Mouse (Mus musculus) forebrain, embryonic 13.5 days (tissue): ENCODE results near the gene Anks1b. TPM values are rescaled to one million over a fixed set of nuclear protein-coding genes. Genes with fewer than 3 reads are reported as not detected.
"Not testable (repeated sequence)": the region's sequence is repeated elsewhere in the genome, so short reads cannot be mapped to it uniquely, and the experiment has no call there.

ENCODE experiments used
- ATAC-seq: fragments of 200-750 bp; cut with Nextera tagmentation; 2 replicates; pipeline ENCODE4 v1.8.0; 2017
- H3K27ac ChIP-seq: fragments of 300-500 bp; sonication (generic); 2 replicates; pipeline ENCODE4 v1.5.1; 2015; ENCODE audit warnings: inconsistent platforms, mild to moderate bottlenecking, moderate library complexity
- H3K27me3 ChIP-seq: fragments of 300-500 bp; sonication (generic); 2 replicates; pipeline ENCODE4 v1.6.1; 2015; ENCODE audit warnings: mild to moderate bottlenecking, inconsistent platforms
- H3K36me3 ChIP-seq: fragments of 300-500 bp; sonication (generic); 2 replicates; pipeline ENCODE4 v1.6.1; 2015; ENCODE audit warnings: mild to moderate bottlenecking, inconsistent platforms; ENCODE audit not compliant: poor library complexity, severe bottlenecking
- H3K4me1 ChIP-seq: fragments of 300-500 bp; sonication (generic); 2 replicates; pipeline ENCODE4 v1.6.1; 2015; ENCODE audit warnings: inconsistent platforms
- H3K4me2 ChIP-seq: fragments of 300-500 bp; sonication (generic); 2 replicates; pipeline ENCODE4 v1.6.1; 2015; ENCODE audit warnings: inconsistent platforms, mild to moderate bottlenecking, moderate library complexity
- H3K4me3 ChIP-seq: fragments of 300-500 bp; sonication (generic); 2 replicates; pipeline ENCODE4 v1.5.1; 2015; ENCODE audit warnings: mild to moderate bottlenecking, inconsistent platforms
- H3K9ac ChIP-seq: fragments of 300-500 bp; sonication (generic); 2 replicates; pipeline ENCODE4 v1.6.1; 2015; ENCODE audit warnings: mild to moderate bottlenecking, inconsistent platforms
- H3K9me3 ChIP-seq: fragments of 300-500 bp; sonication (generic); replicated peaks from 2 replicates; pipeline ENCODE4 v1.6.1; 2016; ENCODE audit warnings: inconsistent platforms
- WGBS: fragments of 180-500 bp; shearing (Covaris S2); methylation state at CpG from one replicate; pipeline ENCODE4 v1.1.7; 2015; 5-methylcytosine and 5-hydroxymethylcytosine counted together
- polyA plus RNA-seq: library from polyadenylated mRNA; unstranded; fragments of >200 nt; fragmentation: Nextera tagmentation; extraction: Ambion mirVana; gene quantifications from 2 replicates; pipeline ENCODE4 v1.2.1, GENCODE M21; 2015

The Anks1b gene
- polyA plus RNA-seq, 1 experiment from 2014 or later: 28.7 TPM

- Histone ChIP-seq H3K27me3 (no peaks in the 10 kb centered on the region), H3K27ac (no peak overlapping the region), H3K36me3 (no peaks in the 10 kb centered on the region), H3K9me3 (no peaks in the 10 kb centered on the region), H3K4me3 (no peak overlapping the region), H3K9ac (no peak overlapping the region), H3K4me2 (no peak overlapping the region), H3K4me1 (peaks cover 12% of the 10 kb centered on the region)
- ATAC-seq: no peak
- WGBS: 83% methylated on average over 14 of the region's 14 CpGs
Observed at GRCm38 (mm10) chr10:90599726-90600531, 726.6 kb downstream of the Anks1b start.

- Histone ChIP-seq H3K27ac (no peak overlapping the region), H3K27me3 (no peaks in the 10 kb centered on the region), H3K36me3 (no peaks in the 10 kb centered on the region), H3K9me3 (no peaks in the 10 kb centered on the region), H3K4me2 (no peak overlapping the region), H3K9ac (no peak overlapping the region), H3K4me3 (no peak overlapping the region), H3K4me1 (no peaks in the 10 kb centered on the region)
- WGBS: 48% methylated on average over 3 of the region's 3 CpGs
- peak; percentile 65; the same call in 1 of the 2 replicates for ATAC-seq
Observed at GRCm38 (mm10) chr10:90607586-90607985, 734.3 kb downstream of the Anks1b start.

DNA sequence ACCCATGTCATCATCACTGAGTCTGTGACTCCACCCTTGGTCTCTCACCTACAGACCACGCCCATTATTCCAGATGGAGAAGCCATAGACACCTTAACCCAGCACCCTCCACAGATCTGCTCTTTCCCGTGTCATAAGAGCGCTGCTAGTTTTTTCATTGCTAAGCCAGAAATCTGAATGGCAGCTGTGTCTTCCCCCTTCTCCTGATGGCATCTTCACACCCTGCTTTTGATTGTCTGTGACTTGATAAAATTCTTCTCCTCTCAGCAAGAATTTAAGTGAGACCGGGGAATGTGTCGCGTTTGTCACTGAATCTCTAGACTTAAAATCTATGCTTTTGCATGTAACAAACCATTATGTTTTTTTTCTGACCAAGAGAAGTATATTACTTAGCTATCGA lies 736.1 kb downstream of the Anks1b start:
- Histone ChIP-seq H3K36me3 (no peaks in the 10 kb centered on the region), H3K27me3 (no peaks in the 10 kb centered on the region), H3K9me3 (no peaks in the 10 kb centered on the region), H3K4me3 (no peak overlapping the region), H3K4me1 (no peaks in the 10 kb centered on the region), H3K27ac (no peak overlapping the region), H3K9ac (no peak overlapping the region), H3K4me2 (no peak overlapping the region)
- WGBS: 89% methylated on average over 7 of the region's 7 CpGs
- ATAC-seq: peak; percentile 55; the same call in 1 of the 2 replicates

DNA sequence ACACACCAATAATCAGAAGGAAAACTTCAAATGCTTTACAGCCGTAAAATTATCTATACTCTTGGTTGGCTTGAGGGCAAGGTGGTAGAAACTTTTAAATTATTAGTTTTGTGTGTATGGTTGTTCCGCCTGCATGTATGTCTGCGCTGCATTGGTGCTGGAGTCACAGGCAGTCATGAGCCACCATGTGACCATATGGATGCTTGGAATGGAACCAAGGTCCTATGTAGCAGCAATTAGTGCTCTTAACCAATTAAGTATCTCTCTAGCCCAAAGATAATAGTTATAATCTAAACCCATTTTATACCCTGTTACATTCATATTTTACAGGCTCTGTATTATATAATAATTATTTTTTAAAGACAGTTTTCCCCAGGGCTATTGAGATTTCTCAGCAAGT lies 739.7 kb downstream of the Anks1b start:
- Histone ChIP-seq H3K9ac (no peak overlapping the region), H3K9me3 (no peaks in the 10 kb centered on the region), H3K4me2 (no peak overlapping the region), H3K27ac (no peak overlapping the region), H3K36me3 (no peaks in the 10 kb centered on the region), H3K4me1 (peaks cover 14% of the 10 kb centered on the region), H3K4me3 (no peak overlapping the region), H3K27me3 (no peaks in the 10 kb centered on the region)
- WGBS: 90% methylated on average over 3 of the region's 3 CpGs
- ATAC-seq: no peak

- ATAC-seq: no peak
- peaks cover 17% of the 10 kb centered on the region for H3K4me1 ChIP-seq
- WGBS: 31% methylated on average over 2 of the region's 2 CpGs
- no peaks in the 10 kb centered on the region for H3K9me3 ChIP-seq
- no peaks in the 10 kb centered on the region for H3K36me3 ChIP-seq
- H3K27me3 ChIP-seq: no peaks in the 10 kb centered on the region
- H3K4me2 ChIP-seq: no peak overlapping the region
- no peak overlapping the region for H3K9ac ChIP-seq
- H3K4me3 ChIP-seq: no peak overlapping the region
- no peak overlapping the region for H3K27ac ChIP-seq
Observed at GRCm38 (mm10) chr10:90615196-90615595, 741.9 kb downstream of the Anks1b start.

GRCm38 (mm10) chr10:90616622-90617021 lies 743.3 kb downstream of the Anks1b start:
- Histone ChIP-seq H3K9me3 (no peaks in the 10 kb centered on the region), H3K36me3 (no peaks in the 10 kb centered on the region), H3K4me3 (no peak overlapping the region), H3K4me2 (no peak overlapping the region), H3K4me1 (peaks cover 17% of the 10 kb centered on the region), H3K9ac (no peak overlapping the region), H3K27me3 (no peaks in the 10 kb centered on the region), H3K27ac (no peak overlapping the region)
- no peak for ATAC-seq
- 92% methylated on average over 2 of the region's 2 CpGs for WGBS

GRCm38 (mm10) chr10:90617664-90618296 lies 744.5 kb downstream of the Anks1b start:
- 0 out of 2 replicates have a peak, but pooled peaks have one; percentile 50 for ATAC-seq
- Histone ChIP-seq H3K4me3 (no peak overlapping the region), H3K9me3 (no peaks in the 10 kb centered on the region), H3K9ac (no peak overlapping the region), H3K4me1 (peaks cover 17% of the 10 kb centered on the region), H3K4me2 (no peak overlapping the region), H3K36me3 (no peaks in the 10 kb centered on the region), H3K27ac (no peak overlapping the region), H3K27me3 (no peaks in the 10 kb centered on the region)
- 51% methylated on average over 7 of the region's 7 CpGs for WGBS

GRCm38 (mm10) chr10:90627532-90627931 lies 754.2 kb downstream of the Anks1b start:
- 67% methylated on average over 5 of the region's 5 CpGs for WGBS
- no peak overlapping the region for H3K9ac ChIP-seq
- H3K9me3 ChIP-seq: no peaks in the 10 kb centered on the region
- H3K4me1 ChIP-seq: no peaks in the 10 kb centered on the region
- no peaks in the 10 kb centered on the region for H3K36me3 ChIP-seq
- no peaks in the 10 kb centered on the region for H3K27me3 ChIP-seq
- no peak; the same call in 1 of the 2 replicates for ATAC-seq
- no peak overlapping the region for H3K4me2 ChIP-seq
- H3K27ac ChIP-seq: no peak overlapping the region
- H3K4me3 ChIP-seq: no peak overlapping the region

DNA sequence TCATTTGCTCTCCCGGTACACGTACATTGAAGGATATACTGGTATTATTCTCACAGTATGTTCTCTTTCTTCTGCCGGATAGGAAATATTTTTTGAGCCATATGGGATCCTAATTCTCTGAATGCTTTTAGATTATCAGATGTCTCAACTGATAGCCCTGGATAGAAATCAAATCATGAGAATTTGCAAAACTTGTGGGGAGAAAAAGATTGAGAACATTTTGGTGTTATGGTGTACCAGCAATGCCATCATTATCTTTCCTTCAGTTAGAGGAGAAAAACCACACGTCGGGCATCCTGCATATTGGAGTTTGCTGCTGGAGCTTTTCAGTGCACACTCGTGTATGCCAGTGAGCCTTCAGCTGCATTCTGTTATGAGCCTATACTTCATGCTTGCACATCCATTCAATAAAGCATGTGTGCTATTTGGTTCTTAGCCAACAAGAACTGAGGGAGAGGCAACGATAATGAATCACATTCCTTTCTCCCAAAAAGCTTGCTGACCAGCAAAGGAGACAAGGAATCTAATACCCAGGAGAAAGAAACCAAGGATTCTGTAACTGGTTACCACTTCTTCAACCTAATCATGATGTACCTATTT lies 756.9 kb downstream of the Anks1b start:
- ATAC-seq: no peak
- Histone ChIP-seq H3K9me3 (peaks cover 7% of the 10 kb centered on the region; the same call in 1 of the 2 replicates), H3K9ac (no peak overlapping the region), H3K27ac (no peak overlapping the region), H3K36me3 (peaks cover 6% of the 10 kb centered on the region; the same call in 1 of the 2 replicates), H3K4me2 (no peak overlapping the region), H3K27me3 (no peaks in the 10 kb centered on the region), H3K4me3 (no peak overlapping the region), H3K4me1 (no peaks in the 10 kb centered on the region)
- WGBS: 78% methylated on average over 7 of the region's 7 CpGs

DNA sequence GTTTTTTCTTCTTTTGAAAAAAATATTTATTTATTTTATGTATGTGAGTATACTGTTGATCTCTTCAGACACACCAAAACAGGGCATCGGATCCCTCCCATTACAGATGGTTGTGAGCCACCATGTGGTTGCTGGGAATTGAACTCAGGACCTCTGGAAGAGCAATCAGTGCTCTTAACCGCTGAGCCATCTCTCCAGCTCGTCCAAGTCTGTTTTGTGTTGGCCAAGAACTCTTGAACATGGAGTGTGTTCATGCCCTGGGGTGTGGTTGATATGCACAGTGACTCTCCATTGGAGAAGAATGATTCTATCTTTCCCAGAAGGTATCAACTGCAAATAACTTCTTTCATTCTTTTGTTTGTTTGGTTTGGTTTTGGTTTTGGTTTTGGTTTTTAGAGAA lies 757.5 kb downstream of the Anks1b start:
- not testable (repeated sequence) for H3K27me3 ChIP-seq, H3K36me3 ChIP-seq, ATAC-seq, H3K4me3 ChIP-seq, H3K27ac ChIP-seq, H3K4me1 ChIP-seq, H3K9me3 ChIP-seq, H3K9ac ChIP-seq, H3K4me2 ChIP-seq
- 88% methylated on average over 3 of the region's 3 CpGs for WGBS

DNA sequence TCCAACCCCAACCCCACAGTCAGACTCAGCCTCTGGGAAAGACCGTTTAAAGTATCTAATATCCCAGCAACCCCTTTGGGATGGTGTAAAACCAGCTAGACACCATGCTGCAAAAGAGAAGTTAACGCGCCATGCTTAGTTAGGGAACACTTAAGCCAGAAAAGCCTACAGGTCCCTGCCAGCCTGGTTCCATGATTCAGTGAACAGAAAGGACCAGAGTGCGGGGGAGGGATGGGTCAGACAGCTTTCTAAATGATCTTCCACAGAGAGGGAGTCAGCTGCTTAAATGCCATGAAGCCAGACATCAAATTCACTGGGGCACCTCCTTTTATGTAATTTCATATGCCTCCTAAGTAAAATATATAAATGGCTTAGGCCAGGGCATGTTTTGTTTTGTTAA lies 764.0 kb downstream of the Anks1b start:
- WGBS: 91% methylated on average over 4 of the region's 4 CpGs
- ATAC-seq: no peak
- peaks cover 6% of the 10 kb centered on the region; the same call in 1 of the 2 replicates for H3K36me3 ChIP-seq
- no peaks in the 10 kb centered on the region for H3K4me1 ChIP-seq
- no peak overlapping the region for H3K4me2 ChIP-seq
- H3K9me3 ChIP-seq: peaks cover 7% of the 10 kb centered on the region; the same call in 1 of the 2 replicates
- H3K27ac ChIP-seq: no peak overlapping the region
- H3K9ac ChIP-seq: no peak overlapping the region
- no peak overlapping the region for H3K4me3 ChIP-seq
- H3K27me3 ChIP-seq: no peaks in the 10 kb centered on the region

DNA sequence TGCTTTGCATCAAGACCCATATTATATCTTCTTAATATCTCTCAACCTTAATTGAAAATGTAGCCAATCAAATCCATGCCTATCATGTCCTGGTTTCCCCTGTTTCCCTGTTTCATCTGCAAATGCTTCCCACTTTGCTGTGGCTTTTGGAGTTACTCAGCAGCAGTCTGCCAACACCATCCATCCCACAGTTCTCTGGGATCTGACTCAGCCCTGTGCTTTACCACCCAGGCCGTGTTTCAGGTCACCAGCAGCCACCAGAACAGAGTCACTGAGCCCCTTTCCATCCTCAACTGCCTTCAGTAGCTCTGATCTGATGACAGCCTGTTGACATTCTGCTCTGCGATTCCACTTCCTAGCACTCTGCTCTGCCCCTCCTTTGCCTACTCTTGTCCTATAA lies 776.4 kb downstream of the Anks1b start:
- H3K9me3 ChIP-seq: no peaks in the 10 kb centered on the region
- H3K4me3 ChIP-seq: no peak overlapping the region
- no peaks in the 10 kb centered on the region for H3K36me3 ChIP-seq
- 73% methylated on average over 2 of the region's 2 CpGs for WGBS
- H3K4me1 ChIP-seq: no peaks in the 10 kb centered on the region
- H3K4me2 ChIP-seq: no peak overlapping the region
- no peak for ATAC-seq
- H3K27ac ChIP-seq: no peak overlapping the region
- H3K9ac ChIP-seq: no peak overlapping the region
- H3K27me3 ChIP-seq: no peaks in the 10 kb centered on the region
